Mouse (Mus musculus): ENCODE results near the gene Dhodh. TPM values are rescaled to one million over a fixed set of nuclear protein-coding genes. Genes with fewer than 3 reads are reported as not detected.

Dhodh gene
- total RNA-seq, 4 experiments from 2014 or later, result 21.0 to 24.2 (median 23.3) TPM

DNA sequence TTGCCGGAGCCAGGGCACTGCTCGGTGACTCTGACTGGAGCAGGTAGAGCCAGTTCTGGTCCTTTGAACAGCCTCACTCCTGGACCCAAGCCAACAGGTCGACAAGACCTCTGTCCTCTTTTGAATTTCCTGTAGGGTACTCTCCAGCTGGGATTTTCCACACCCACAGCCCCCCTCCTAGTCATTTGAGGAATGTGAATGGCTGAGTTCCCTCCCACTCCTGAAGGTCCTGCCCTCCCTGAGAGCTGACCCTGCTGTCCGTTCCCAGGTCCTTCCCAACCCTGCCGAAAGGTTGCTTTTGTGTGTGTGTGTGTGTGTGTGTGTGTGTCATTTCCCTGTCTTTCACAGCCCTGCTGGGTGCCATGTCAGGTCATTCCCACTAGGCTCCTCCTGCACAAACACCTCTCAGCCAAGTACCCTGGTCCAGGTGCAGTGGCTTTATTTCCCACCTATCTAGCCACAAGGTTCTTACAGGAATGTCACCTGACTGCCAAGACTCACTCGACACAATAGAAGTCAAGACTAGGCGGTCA lies 21.4 kb downstream of the Dhodh start:
- DNase-seq (ENCODE audit: low spot score in 2 of 2), result no peak

GRCm38 (mm10) chr8:109585652-109586051 lies 22.8 kb downstream of the Dhodh start:
- DNase-seq (ENCODE audit: low spot score in 2 of 2), result no peak

DNA sequence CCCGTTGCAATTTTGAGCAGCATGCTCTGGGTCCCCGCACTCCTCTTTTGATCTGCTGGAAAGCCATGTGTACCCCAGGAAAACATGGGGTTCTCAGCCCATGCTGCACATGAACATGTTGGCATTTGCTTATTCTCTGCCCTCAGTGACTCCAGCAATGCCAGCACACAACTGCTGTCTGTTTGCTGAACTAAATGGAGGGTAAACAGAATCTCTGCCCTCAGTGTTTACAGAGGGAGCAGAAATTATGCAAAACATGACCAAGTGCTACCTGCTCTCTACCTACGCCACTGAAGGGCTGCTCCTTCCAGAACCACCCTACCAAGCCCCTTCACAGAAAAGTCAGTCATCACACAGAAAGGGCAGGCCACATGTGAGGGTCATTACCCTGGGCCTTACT lies 23.6 kb downstream of the Dhodh start:
- DNase-seq (ENCODE audit: low spot score in 2 of 2), result no peak

GRCm38 (mm10) chr8:109584293-109584692 lies 24.2 kb downstream of the Dhodh start:
- no peak for DNase-seq (ENCODE audit: low spot score in 2 of 2)

DNA sequence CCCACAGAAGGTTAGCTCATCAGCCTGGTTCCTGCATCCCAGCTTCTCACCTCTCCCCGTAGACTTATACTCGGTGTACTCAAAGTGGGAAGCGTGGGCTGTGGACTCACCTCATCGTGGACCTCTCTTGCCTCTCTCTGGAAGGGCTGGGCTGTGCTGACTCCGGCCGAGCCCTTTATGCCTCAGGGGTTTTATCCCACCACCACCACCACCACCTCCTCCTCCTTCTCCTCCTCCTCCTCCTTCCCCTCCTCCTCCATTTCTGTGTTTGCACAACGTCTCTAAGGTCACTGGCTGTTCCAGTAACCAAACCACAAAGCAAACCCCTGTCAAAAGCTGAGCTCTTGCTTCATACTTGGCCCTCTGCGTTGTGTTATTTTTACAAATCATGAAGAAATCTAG lies 29.6 kb downstream of the Dhodh start, which contains the start of gene Hp:
Gene Hp, minus strand, starts transcription at position 273 of the 402 bp plus-strand sequence.
- DNase-seq (ENCODE audit: low spot score in 2 of 2), result no peak

DNA sequence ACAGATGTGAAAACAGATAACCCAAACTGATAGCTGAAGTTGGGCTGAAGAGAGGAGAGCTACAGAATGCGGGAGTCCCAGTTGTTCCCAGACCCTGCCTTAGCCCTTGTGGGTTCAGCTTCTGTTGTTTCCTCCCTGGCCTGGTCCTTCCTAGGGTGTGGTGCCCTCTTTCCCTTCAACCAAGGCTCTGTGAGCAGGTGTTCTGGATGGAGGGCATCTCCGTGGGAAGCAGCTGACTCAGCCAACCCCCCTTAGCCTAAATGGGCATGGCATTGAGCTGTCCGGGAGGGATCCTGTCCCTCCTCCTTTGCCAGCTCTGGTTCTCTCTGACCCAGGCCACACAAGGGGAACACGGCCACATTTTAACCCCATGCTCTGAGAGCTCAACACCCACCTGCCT lies 32.2 kb downstream of the Dhodh start:
- no peak for DNase-seq (ENCODE audit: low spot score in 2 of 2)

DNA sequence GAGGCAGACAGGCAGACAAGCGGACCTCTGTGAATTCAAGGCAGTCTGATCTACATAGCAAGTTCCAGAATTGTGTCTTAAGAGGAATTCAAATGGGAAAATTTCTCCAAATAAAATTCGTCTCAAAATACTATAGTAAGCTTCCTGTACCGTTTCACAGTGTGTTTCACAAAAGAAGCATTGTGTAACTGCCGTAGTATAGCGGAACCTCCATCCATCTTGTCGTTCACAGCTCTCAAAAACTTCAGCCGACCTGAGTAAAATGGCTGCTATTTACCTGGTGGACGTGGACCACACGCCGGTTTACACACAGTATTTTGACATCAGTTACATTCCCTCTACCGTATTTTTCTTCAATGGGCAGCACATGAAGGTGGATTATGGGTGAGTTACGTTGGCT lies 37.3 kb downstream of the Dhodh start:
- DNase-seq (ENCODE audit: low spot score in 2 of 2), result no peak

GRCm38 (mm10) chr8:109565498-109566333 lies 42.8 kb downstream of the Dhodh start, which contains the start of the genes Dhx38 and Txnl4b:
TSS of gene Dhx38 (minus strand) at chr8:109565861.
TSS of gene Txnl4b (plus strand) at chr8:109565892.
- DNase-seq (ENCODE audit: low spot score in 2 of 2), result peak; percentile 98 to 99

GRCm38 (mm10) chr8:109564766-109565165 lies 43.7 kb downstream of the Dhodh start:
- no peak for DNase-seq (ENCODE audit: low spot score in 2 of 2)

- no peak for DNase-seq (ENCODE audit: low spot score in 2 of 2)
These were observed 44.6 kb downstream of the Dhodh start for GRCm38 (mm10) chr8:109563881-109564280.

DNA sequence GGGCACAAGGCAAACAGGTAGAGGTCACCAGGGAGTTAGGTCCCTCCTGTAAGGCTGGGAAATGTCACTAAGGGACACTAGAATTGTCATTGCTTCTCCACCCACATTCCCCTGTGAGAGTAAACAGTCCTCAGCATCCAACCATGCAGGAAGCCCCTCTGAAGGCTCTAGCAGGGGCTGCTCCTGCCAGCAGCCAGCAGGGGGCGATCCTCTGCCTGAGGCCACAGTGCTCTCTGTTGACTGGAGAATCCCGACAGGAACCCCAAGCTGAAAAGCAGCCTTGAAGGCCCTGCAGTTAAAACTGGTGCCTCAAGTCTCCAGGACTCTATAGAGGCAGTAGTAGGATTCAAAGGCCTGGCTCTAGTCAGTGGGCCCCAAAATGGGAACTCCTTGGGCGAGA lies 56.8 kb downstream of the Dhodh start:
- DNase-seq (ENCODE audit: low spot score in 2 of 2), result no peak

- no peak for DNase-seq (ENCODE audit: low spot score in 2 of 2)
These were observed 64.4 kb downstream of the Dhodh start for GRCm38 (mm10) chr8:109544049-109544448.

GRCm38 (mm10) chr8:109542748-109543519 lies 65.5 kb downstream of the Dhodh start:
- DNase-seq (ENCODE audit: low spot score in 2 of 2), result peak in 1 of 2 experiments; percentile 38

DNA sequence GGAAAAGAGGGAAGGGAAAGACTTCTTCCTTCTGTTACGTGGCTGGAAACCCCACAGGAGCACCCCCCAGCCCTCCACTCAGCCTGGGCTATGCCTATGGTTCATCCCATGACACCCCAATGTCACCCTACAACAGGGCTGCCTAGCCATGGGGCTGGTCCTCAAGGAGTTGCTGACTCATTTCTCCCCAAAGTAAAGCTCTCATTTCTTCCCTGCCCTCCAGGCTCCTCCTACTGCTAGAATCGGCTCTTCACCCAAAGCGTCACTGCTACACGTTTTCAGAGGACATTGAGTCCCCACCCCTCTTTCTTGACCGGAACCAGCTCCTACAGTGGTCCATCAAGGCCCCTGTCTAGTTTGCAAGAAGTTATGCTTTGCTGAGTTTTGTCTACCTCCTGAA lies 66.3 kb downstream of the Dhodh start:
- no peak for DNase-seq (ENCODE audit: low spot score in 2 of 2)

Other genes starting within 250 kb of the Dhodh start
- gene Pmfbp1, start 114.6 kb downstream of the Dhodh start, total RNA-seq (2022), result under 1 TPM; 0.11 to 0.40 (median 0.28) TPM
- 10 to 100 TPM; 27.0 to 29.0 (median 28.0) TPM for gene Dhx38, start 42.8 kb downstream of the Dhodh start, total RNA-seq (2022)
- 10 to 100 TPM; 17.0 to 19.4 (median 18.4) TPM for gene Txnl4b, start 42.8 kb downstream of the Dhodh start, total RNA-seq (2022)
- under 1 TPM in 1 of 4 experiments, not detected in 3; 0.28 TPM for gene Hp, start 29.5 kb downstream of the Dhodh start, total RNA-seq (2022)
- gene Pkd1l3, start 5.8 kb upstream of the Dhodh start, total RNA-seq (2022), result 1 to 10 TPM in 3 of 4 experiments, under 1 TPM in 1; 0.48 to 1.6 (median 1.3) TPM
- gene Ist1, start 84.6 kb upstream of the Dhodh start, total RNA-seq (2022), result 10 to 100 TPM; 71.8 to 75.1 (median 72.0) TPM
- gene Zfp821, start 96.9 kb upstream of the Dhodh start, total RNA-seq (2022), result 10 to 100 TPM; 38.5 to 41.9 (median 39.0) TPM
- gene Atxn1l, start 129.1 kb upstream of the Dhodh start, total RNA-seq (2022), result 10 to 100 TPM; 39.5 to 50.7 (median 43.0) TPM
- 10 to 100 TPM; 73.3 to 88.7 (median 78.6) TPM for gene Ap1g1, start 169.9 kb upstream of the Dhodh start, total RNA-seq (2022)

Data from left cerebral cortex, adult 8-10 months (tissue).